Mouse (Mus musculus) limb, embryonic 10.5 days (tissue): ENCODE results near the gene Sugp2. TPM values are rescaled to one million over a fixed set of nuclear protein-coding genes. Genes with fewer than 3 reads are reported as not detected.

Source experiments
- DNase-seq: peaks from one replicate; pipeline ENCODE4 v3.0.0-alpha.2; 2017; ENCODE audit warnings: low spot score
- H3K27ac ChIP-seq: fragments of 300-500 bp; sonication (generic); 2 replicates; pipeline ENCODE4 v1.5.1; 2016; ENCODE audit warnings: mild to moderate bottlenecking
- H3K27me3 ChIP-seq: fragments of 300-500 bp; sonication (generic); 2 replicates; pipeline ENCODE4 v1.6.1; 2016; ENCODE audit warnings: low read depth, mild to moderate bottlenecking; ENCODE audit not compliant: poor library complexity, severe bottlenecking
- H3K36me3 ChIP-seq: fragments of 300-500 bp; sonication (generic); 2 replicates; pipeline ENCODE4 v1.6.1; 2016; ENCODE audit warnings: mild to moderate bottlenecking, moderate library complexity
- H3K4me1 ChIP-seq: fragments of 300-500 bp; sonication (generic); 2 replicates; pipeline ENCODE4 v1.6.1; 2016
- H3K4me3 ChIP-seq: fragments of 300-500 bp; sonication (generic); 2 replicates; pipeline ENCODE4 v1.5.1; 2016; ENCODE audit warnings: mild to moderate bottlenecking, moderate library complexity
- H3K9me3 ChIP-seq: fragments of 300-500 bp; sonication (generic); replicated peaks from 2 replicates; pipeline ENCODE4 v1.6.1; 2016; ENCODE audit warnings: mild to moderate bottlenecking
- WGBS: fragments of 180-500 bp; shearing (Covaris S2); methylation state at CpG from one replicate; pipeline ENCODE4 v1.1.7; 2016; 5-methylcytosine and 5-hydroxymethylcytosine counted together
- polyA plus RNA-seq: library from polyadenylated mRNA; unstranded; fragments of >200 nt; fragmentation: Nextera tagmentation; extraction: Ambion mirVana; gene quantifications from 2 replicates; pipeline ENCODE4 v1.2.1, GENCODE M21; 2016

Sugp2 gene
- polyA plus RNA-seq, 1 experiment from 2014 or later = 51.4 TPM

DNA sequence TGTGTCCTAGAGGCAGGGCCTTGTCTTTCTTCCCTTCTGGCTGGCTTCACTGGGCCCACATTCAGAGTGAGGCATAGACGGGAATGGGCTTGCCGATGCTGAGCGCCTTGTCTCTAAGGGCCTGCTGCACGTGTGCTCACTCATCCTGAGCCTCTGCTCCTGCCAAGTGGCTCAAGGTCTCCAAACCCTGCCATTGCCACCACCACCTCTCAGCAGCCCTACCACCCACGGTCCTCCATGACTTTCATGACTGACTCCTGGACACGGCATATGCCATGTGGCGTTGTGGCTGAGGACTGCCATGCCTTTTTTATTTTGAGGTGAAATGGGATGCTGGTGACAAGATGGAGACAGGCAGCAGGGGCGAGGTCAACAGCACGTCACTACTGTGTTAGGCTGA lies 3.2 kb upstream of the Sugp2 start:
- DNase-seq = no peak

DNA sequence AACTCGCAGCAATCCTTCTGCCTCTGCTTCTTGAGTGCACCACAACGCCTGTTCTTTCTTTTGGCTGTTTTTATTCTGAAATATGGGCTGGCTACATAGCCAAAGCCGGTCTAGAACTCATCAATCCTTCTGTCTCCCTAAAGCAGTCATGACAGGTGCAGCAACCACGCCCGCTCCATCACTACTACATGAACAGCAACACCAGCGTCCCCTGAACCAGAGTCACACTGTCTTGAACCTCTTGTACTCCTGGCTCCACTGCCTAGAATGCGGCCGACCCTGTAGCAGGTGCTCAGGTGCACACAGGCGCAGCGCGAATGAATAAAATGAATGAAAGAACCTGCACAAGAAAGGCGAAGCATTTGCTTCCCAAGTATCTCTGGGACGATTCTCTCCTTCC lies 420 bp upstream of the Sugp2 start:
- peaks cover 49% of the 10 kb centered on the region for H3K36me3 ChIP-seq
- H3K9me3 ChIP-seq = no peaks in the 10 kb centered on the region
- WGBS = 7% methylated on average over 13 of the region's 13 CpGs
- H3K27me3 ChIP-seq = no peaks in the 10 kb centered on the region
- peaks cover 23% of the 10 kb centered on the region for H3K4me1 ChIP-seq
- H3K27ac ChIP-seq = peak overlapping the region; percentile 91
- H3K4me3 ChIP-seq = peak overlapping the region; percentile 90
- no peak for DNase-seq

More for the DNA sequence above, 3.2 kb upstream of the Sugp2 start:
- 92% methylated on average over 9 of the region's 9 CpGs for WGBS
- no peaks in the 10 kb centered on the region for H3K27me3 ChIP-seq
- peaks cover 34% of the 10 kb centered on the region for H3K36me3 ChIP-seq
- no peaks in the 10 kb centered on the region for H3K9me3 ChIP-seq
- H3K27ac ChIP-seq = no peak overlapping the region
- no peak overlapping the region for H3K4me3 ChIP-seq
- H3K4me1 ChIP-seq = peaks cover 20% of the 10 kb centered on the region

DNA sequence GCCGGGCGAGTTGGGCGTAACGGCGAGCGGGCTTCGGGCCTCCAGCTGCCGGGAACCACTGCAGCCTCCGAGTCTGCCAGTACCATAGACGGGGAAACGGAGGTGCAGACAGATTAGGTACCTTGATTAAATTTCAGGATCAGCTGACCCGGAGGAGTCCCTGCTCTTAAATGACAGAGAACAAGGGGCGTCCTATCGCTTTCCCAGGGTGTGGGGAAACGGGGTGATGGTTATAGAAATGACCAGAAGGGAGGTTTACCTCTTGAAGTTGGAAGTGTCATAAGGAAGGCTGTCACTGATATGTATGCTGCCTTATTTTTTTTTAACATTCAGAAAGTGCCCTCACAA lies 729 bp downstream of the Sugp2 start:
- H3K27ac ChIP-seq = peak overlapping the region; percentile 91
- H3K4me1 ChIP-seq = peaks cover 23% of the 10 kb centered on the region
- H3K36me3 ChIP-seq = peaks cover 50% of the 10 kb centered on the region
- H3K9me3 ChIP-seq = no peaks in the 10 kb centered on the region
- 0% methylated on average over 15 of the region's 15 CpGs for WGBS
- no peak for DNase-seq
- peak overlapping the region; percentile 90 for H3K4me3 ChIP-seq
- no peaks in the 10 kb centered on the region for H3K27me3 ChIP-seq

DNA sequence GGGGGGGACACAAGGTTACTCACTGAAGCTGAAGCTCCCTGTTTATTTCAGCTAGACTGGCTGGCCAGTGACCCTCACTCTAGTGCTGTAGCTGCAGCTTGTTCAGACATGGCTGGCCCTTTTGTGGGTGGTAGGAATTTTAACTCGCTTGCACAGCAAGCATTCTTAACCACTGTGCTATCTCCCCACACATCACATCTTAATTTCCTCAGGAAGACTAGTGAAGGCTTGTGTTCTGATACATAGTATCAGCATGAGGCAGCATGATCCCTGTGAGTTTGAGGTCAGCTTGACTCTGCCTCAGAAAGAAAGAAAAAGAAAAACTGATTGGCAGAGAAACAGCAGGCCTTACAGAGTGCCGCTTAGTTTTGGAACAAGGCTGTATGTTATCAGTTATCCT lies 3.8 kb downstream of the Sugp2 start:
- no peaks in the 10 kb centered on the region for H3K9me3 ChIP-seq
- WGBS = 95% methylated on average over 2 of the region's 2 CpGs
- H3K4me3 ChIP-seq = no peak overlapping the region
- H3K4me1 ChIP-seq = peaks cover 23% of the 10 kb centered on the region
- no peaks in the 10 kb centered on the region for H3K27me3 ChIP-seq
- peaks cover 66% of the 10 kb centered on the region for H3K36me3 ChIP-seq
- DNase-seq = no peak
- H3K27ac ChIP-seq = no peak overlapping the region

DNA sequence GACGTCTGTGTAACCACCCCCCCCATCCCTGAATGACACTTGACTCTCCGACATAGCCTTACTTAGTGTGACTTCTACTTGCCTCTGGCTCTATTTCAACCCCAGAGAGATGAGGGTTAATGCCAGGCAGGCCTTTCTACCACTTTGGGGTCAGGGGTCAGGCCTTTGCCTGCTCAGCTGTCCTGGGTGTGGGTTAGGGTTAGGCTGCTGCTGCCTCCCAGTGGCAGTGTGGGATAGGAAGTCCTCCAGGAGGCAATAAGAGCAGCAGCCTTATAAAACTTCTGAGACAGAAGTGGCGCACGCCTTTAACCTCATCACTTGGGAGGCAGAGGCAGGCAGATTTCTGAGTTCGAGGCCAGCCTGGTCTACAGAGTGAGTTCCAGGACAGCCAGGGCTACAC lies 6.6 kb downstream of the Sugp2 start:
- H3K4me1 ChIP-seq = peaks cover 4% of the 10 kb centered on the region
- no peaks in the 10 kb centered on the region for H3K27me3 ChIP-seq
- WGBS = 83% methylated on average over 5 of the region's 5 CpGs
- H3K9me3 ChIP-seq = no peaks in the 10 kb centered on the region
- H3K4me3 ChIP-seq = no peak overlapping the region
- no peak overlapping the region for H3K27ac ChIP-seq
- peaks cover 92% of the 10 kb centered on the region for H3K36me3 ChIP-seq
- no peak for DNase-seq

DNA sequence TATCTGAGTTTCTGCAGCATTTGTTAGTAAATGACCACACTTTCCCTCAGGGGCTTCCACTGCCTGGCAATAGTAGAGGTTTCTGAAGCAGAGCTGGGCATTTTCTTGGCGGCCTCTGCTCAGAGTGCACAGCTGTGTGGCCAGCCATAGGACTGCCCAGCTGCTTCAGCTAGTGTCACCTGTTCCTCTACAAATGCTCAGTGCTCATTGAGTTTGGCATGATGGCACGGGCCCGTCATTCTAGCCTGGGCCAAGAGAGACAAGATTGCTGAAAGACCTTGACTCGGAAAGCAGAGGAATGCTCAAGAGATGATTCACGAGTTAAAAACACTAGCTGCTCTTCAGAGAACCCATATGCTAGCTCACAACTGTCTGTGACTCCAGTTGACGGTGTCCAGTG lies 12.6 kb downstream of the Sugp2 start:
- 95% methylated on average over 6 of the region's 6 CpGs for WGBS
- H3K4me1 ChIP-seq = no peaks in the 10 kb centered on the region
- DNase-seq = no peak
- H3K27ac ChIP-seq = no peak overlapping the region
- H3K27me3 ChIP-seq = no peaks in the 10 kb centered on the region
- no peaks in the 10 kb centered on the region for H3K9me3 ChIP-seq
- peaks cover 97% of the 10 kb centered on the region for H3K36me3 ChIP-seq
- no peak overlapping the region for H3K4me3 ChIP-seq

DNA sequence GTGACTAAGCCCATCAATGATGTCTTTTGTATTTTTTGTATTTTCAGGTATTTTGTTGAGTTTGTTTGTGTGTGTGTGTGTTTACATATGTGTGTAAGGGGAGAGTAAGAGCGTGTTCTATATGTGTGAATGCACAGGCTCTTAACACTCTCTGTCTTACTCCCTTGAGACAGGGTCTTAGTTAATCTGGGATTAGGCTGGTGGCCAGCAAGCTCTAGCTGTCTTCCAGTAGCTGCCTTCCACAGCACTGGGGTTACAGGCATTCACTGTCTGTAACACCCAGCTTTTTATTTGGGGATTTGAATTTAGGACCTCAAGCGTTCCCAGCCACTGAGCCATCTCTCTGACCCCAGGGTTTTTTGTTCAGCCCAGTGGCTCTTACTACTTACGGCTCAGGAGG lies 13.8 kb downstream of the Sugp2 start:
- DNase-seq = no peak
- Histone ChIP-seq H3K4me1 (no peaks in the 10 kb centered on the region), H3K36me3 (peaks cover 97% of the 10 kb centered on the region), H3K4me3 (no peak overlapping the region), H3K9me3 (no peaks in the 10 kb centered on the region), H3K27me3 (no peaks in the 10 kb centered on the region), H3K27ac (no peak overlapping the region)
- WGBS = 96% methylated on average over 3 of the region's 3 CpGs

DNA sequence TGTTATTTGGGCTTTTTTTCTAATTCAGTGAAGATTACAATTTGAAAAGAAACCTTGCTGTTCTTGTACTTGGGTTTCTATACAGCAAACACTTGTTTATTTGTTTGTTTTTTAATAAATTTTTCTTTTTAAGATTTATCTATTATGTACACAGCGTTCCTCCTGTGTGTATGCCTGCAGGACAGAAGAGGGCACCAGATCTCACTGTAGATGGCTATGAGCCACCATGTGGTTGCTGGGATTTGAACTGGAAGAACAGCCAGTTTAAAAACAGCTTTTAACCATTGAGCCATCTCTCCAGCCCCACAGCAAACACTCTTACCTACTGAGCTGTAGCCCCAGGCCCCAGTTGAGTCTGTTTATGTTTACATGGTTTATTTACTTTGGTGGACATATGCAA lies 20.6 kb downstream of the Sugp2 start:
- H3K4me3 ChIP-seq = no peak overlapping the region
- H3K27ac ChIP-seq = no peak overlapping the region
- no peaks in the 10 kb centered on the region for H3K4me1 ChIP-seq
- peaks cover 100% of the 10 kb centered on the region for H3K36me3 ChIP-seq
- H3K27me3 ChIP-seq = no peaks in the 10 kb centered on the region
- 90% methylated on average over 1 of the region's 1 CpGs for WGBS
- no peaks in the 10 kb centered on the region for H3K9me3 ChIP-seq
- DNase-seq = no peak

DNA sequence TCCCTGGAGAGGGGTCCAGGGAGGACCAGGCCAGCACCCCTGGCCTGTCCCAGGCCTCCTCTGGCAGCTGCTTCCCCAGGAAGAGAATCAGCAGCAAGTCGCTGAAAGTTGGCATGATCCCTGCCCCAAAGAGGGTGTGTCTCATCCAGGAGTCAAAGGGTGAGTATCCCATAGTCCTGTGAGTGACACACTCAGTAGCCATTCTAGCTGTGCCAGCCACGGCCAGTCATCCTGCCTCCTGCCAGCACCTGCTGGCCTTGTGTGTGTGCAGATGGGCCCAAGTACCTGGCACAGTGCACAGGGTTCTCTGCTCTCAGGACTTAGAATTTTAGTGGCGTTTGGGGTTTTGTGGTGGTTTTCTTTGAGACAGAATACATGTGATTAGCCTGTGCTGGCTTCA lies 23.4 kb downstream of the Sugp2 start:
- H3K4me1 ChIP-seq = no peaks in the 10 kb centered on the region
- H3K36me3 ChIP-seq = peaks cover 100% of the 10 kb centered on the region
- DNase-seq = no peak
- no peaks in the 10 kb centered on the region for H3K27me3 ChIP-seq
- no peaks in the 10 kb centered on the region for H3K9me3 ChIP-seq
- no peak overlapping the region for H3K4me3 ChIP-seq
- WGBS = 92% methylated on average over 3 of the region's 3 CpGs
- no peak overlapping the region for H3K27ac ChIP-seq

DNA sequence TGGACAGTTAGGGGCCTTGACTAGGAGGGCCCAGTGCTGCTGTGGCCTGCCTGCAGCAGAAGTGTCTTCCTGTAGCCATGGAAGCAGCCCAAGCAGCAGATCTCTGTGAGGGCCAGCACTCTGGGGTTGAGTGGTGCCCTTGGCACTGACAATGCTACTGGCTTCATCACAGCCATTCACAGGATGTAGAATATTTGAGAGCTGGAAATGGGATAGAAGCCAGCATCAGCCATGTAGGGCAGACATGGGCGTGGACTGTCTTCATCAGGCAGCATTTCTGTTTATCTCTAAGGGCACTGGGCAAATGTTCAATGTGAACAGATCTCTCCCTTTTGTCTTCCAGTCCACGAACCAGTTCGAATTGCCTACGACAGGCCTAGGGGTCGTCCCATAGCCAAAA lies 24.6 kb downstream of the Sugp2 start:
- WGBS = 92% methylated on average over 5 of the region's 5 CpGs
- Histone ChIP-seq H3K27me3 (no peaks in the 10 kb centered on the region), H3K4me1 (no peaks in the 10 kb centered on the region), H3K4me3 (no peak overlapping the region), H3K27ac (no peak overlapping the region), H3K9me3 (no peaks in the 10 kb centered on the region), H3K36me3 (peaks cover 100% of the 10 kb centered on the region)
- DNase-seq = no peak

DNA sequence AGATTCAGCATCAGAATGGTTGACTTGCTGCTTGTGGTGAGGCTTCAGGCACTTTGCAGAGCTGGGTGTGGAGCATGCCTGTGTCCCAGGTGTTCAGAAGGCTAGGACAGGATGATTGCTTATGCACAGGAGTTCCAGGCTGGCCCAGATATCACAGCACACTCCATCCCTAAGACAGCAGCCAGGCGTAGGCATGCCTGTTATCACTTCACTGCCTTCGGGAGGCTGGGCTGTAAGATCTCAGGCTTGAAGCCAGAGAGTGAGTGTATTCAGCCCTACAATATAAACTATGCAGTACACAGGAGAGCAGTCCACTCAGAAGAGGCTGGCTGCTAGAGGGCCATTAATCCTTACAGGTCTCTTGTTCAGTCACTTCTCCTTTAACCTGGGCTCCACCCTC lies 25.0 kb downstream of the Sugp2 start:
- peaks cover 100% of the 10 kb centered on the region for H3K36me3 ChIP-seq
- 86% methylated on average over 2 of the region's 2 CpGs for WGBS

DNA sequence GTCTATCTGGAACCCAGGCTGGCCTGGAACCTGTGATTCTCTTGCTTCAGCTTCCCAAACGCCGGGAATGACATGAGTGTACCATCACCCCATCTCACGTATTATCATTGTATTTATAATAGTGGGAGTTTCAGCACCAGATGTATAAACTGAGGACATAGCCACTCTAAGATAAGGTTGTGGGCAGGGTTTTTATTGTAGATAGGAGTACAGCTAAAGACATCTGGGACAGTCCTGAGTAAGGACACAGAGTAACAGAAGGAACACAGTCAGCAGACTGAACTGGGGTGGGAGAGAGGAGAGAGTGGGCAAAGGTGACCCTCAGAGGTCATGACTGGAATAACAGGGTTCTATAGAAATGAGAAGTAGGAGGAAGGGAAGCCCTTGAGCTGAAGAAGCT lies 33.6 kb downstream of the Sugp2 start:
- WGBS = 87% methylated on average over 3 of the region's 3 CpGs
- peaks cover 7% of the 10 kb centered on the region for H3K4me1 ChIP-seq
- H3K4me3 ChIP-seq = no peak overlapping the region
- H3K27ac ChIP-seq = no peak overlapping the region
- DNase-seq = no peak
- no peaks in the 10 kb centered on the region for H3K9me3 ChIP-seq
- peaks cover 36% of the 10 kb centered on the region for H3K36me3 ChIP-seq
- no peaks in the 10 kb centered on the region for H3K27me3 ChIP-seq

More for the DNA sequence above, 25.0 kb downstream of the Sugp2 start:
- H3K4me1 ChIP-seq = no peaks in the 10 kb centered on the region
- H3K9me3 ChIP-seq = no peaks in the 10 kb centered on the region
- H3K4me3 ChIP-seq = no peak overlapping the region
- DNase-seq = no peak
- no peak overlapping the region for H3K27ac ChIP-seq
- no peaks in the 10 kb centered on the region for H3K27me3 ChIP-seq

DNA sequence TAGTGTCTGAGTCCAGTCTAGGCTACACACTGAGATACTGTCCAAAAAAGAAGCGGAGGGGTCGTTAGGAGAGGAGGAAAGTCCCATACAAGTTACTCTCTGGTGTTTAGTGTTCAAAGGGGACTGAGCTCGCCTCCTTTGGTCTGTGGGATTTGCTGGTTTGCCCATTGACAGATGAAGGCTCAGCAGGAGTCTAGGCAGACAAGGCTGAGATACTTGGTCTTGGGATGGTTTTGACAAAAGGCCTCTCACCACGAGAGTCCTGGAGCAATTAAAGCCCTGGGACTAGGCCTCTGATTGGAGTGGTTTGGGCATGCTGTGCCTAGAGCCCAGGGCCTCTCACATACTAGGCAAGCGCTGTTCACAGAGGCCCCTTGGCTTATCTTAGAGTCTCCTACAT lies 34.3 kb downstream of the Sugp2 start:
- Histone ChIP-seq H3K4me1 (peaks cover 12% of the 10 kb centered on the region), H3K36me3 (peaks cover 30% of the 10 kb centered on the region), H3K27ac (0 out of 2 replicates have a peak overlapping the region, but pooled peaks have one; percentile 8), H3K4me3 (no peak overlapping the region), H3K27me3 (no peaks in the 10 kb centered on the region), H3K9me3 (no peaks in the 10 kb centered on the region)
- no peak for DNase-seq
- WGBS = 65% methylated on average over 5 of the region's 5 CpGs

DNA sequence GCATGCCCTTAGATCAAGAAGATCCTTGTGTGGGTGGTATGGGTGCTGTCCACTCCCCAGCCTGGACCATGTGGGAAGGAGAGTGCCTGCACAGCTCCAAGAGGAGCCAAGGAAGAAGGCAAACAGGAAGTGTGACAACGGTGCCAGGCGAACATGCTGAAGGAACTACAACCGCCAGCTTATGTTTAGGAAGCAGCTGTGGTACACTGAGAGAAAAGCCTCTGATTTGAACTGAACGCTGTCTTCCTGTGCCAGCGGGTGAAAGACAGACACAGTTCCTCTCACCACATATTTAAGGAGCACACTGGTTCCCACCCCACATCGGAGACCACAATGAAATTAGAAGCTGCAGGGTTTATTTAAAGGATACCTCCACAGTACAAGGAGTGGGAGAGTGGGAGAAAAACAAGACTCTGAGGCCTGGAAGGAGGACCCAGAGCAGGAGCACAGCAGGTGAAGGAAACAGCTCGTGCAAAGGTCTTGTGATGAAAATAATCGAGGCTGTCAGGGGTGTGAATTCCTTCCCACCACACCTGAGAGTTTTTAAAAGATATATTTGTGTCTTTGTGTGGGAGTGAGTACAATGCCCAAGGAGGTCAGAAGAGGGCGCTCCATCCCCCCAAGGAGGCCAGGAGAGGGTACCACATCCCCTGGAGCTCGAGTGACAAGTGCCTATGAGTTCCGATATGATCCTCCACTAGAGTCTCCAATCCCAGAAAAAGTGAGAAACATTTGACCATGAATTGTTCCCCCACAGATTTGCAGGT lies 35.0 kb downstream of the Sugp2 start:
- no peak overlapping the region for H3K4me3 ChIP-seq
- WGBS = 60% methylated on average over 11 of the region's 11 CpGs
- H3K9me3 ChIP-seq = no peaks in the 10 kb centered on the region
- H3K27me3 ChIP-seq = no peaks in the 10 kb centered on the region
- H3K36me3 ChIP-seq = peaks cover 23% of the 10 kb centered on the region
- no peak for DNase-seq
- H3K27ac ChIP-seq = 0 out of 2 replicates have a peak overlapping the region, but pooled peaks have one; percentile 8
- peaks cover 12% of the 10 kb centered on the region for H3K4me1 ChIP-seq
